Mouse (Mus musculus): ENCODE results near the gene Cd59a.
"Not testable (repeated sequence)": the region's sequence is repeated elsewhere in the genome, so short reads cannot be mapped to it uniquely, and the experiment has no call there.

Cd59a gene

DNA sequence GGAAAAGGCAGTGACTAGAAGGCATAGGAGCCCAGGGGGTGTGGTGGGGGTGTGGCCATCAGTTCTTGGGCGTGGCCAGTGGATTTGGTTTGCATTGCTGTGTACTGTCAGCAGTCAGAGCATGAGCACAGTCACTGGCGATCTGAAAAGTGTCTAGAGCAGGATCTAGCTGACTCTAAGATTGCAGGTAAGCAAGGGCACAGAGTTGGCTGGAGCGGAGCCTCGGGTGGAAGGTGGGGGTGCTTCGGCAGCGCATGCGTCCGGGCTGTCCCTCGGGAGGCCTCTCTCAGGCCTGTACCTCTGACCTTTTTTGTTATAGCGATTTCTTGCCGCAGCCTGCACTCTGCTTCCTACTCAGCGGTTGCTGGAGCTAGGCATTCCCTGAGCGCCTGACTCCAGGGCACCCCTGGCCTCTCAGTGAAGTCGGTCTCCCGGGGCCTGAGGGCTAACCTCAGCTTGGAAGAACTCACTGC is at the start of gene Cd59a:
TSS of gene Cd59a (plus strand) at position 61 of the 473 bp plus-strand sequence.
- peak; percentile 59 for DNase-seq (ENCODE audit: low read depth, low spot score)

DNA sequence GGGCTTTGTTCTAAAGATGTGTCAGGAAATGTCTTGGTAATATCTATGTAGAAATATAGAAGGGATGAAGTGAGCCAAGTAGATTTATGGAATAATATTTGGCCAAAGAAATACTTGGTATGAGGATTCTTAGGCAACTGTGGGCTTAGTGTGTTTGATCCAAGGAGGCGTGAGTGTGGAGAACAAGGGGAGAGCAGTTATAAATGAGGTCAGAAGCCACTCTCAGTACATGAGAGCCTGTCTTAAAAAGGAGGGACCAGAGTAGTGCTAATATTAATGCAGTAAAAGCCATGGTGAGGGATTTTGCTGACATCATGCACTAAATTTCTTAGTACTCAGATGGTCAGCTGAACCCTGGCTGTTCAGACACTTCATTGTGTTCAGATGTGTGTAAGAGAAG is 37.2 kb upstream of the Cd59a start:
- DNase-seq (ENCODE audit: low read depth, low spot score): no peak

DNA sequence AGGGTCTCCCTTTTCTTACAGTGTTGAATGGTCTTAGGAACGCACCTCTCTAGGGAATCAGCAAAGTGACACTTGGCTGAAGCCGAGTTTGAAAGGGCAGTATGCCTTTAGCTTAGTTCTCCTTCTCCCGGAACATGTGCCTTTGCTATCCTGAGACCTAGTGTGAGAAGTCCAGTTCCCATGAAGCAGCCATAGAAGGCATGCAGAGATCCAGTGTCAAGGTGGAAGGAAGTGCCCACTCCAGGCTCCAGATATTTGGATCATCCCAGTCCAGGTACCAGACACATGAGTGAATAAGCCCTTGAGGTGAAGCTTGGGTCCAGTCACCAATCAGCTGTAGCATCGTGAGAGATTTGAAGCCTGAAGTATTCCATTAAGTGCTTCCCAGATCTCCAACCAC is 36.6 kb upstream of the Cd59a start:
- no peak for DNase-seq (ENCODE audit: low read depth, low spot score)

DNA sequence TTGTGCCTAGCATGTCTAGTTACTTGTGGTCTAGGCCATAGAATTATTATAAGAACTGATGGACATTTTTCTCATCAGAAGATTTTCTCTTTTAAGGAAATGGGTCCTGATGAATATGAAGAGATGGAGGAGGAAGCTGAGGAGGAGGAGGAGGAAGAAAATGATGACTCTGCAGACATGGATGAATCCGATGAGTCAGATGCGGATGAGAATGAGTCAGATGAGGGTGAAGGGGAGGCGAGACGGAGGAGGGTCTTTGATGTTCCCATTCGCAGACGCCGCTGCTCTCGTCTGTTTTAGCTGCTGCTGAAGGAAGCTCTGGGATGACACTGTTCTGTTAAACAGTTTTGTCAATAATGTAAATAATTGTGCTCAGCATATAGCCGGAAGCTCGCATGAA is 35.8 kb upstream of the Cd59a start:
- DNase-seq (ENCODE audit: low read depth, low spot score): peak; percentile 76

DNA sequence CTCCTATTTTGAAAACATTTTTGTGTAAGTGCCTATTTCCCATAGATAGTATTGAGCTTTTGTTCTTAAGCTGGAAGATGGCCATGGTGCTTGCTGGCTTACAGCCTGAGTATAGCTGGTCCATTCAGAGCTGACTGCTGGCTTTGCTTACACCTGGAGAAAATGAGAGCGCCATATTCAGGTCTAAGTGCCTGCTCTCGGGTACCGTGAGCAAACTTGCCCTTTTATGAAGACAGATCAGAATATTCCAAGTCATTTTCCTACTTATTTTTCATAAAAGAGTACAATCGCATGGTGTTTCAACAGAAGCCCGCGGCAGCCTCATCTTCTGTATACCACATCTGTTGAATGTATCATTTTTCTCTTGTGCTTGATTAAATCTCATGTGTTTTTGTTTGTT is 34.6 kb upstream of the Cd59a start:
- DNase-seq (ENCODE audit: low read depth, low spot score): no peak

DNA sequence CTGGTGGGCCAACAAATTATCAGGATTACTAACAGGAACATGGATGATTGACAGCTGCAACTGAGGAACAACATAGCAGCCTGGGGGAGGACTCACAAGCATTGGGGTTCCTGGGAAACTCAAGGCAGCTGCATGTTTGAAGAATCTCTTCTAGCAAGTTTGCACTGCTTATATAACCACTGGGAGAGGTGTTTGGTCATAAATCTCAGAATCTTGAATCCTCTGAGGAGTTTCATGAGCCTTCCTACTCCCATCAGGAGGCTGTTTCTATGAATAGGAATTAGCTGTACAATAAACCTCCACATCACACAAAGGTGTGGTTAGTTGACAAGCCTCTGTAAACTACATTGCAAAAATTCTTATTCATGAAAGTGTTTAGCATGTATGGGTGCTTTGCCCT is 32.9 kb upstream of the Cd59a start:
- peak; percentile 49 for DNase-seq (ENCODE audit: low read depth, low spot score)

DNA sequence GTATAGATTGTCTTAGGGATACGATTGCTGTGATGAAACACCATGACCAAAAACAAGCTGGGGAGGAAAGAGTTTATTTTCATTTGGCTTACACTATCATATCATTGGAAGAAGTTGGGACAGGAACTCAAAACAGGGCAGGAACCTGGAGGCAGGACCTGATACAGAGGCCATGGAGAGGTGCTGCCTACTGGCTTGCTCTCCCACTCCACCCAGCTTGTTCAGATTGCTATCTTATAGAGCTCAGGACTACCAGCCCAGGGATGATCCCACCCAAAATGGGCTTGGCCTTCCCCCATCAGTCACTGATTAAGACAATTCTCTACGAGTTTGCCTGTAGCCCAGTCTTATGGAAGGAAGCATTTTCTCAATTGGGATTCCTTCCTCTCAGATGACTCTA is 31.4 kb upstream of the Cd59a start:
- no peak for DNase-seq (ENCODE audit: low read depth, low spot score)

- DNase-seq (ENCODE audit: low read depth, low spot score): not testable (repeated sequence)
Observed at GRCm38 (mm10) chr2:104065526-104065925, 30.1 kb upstream of the Cd59a start, which contains the start of gene Gm10912. TSS of gene Gm10912 (plus strand) at chr2:104065826.

- DNase-seq (ENCODE audit: low read depth, low spot score): not testable (repeated sequence)
Observed at GRCm38 (mm10) chr2:104068450-104068849, 27.2 kb upstream of the Cd59a start, which contains the start of gene Gm10799. TSS of gene Gm10799 (minus strand) at chr2:104068550.

DNA sequence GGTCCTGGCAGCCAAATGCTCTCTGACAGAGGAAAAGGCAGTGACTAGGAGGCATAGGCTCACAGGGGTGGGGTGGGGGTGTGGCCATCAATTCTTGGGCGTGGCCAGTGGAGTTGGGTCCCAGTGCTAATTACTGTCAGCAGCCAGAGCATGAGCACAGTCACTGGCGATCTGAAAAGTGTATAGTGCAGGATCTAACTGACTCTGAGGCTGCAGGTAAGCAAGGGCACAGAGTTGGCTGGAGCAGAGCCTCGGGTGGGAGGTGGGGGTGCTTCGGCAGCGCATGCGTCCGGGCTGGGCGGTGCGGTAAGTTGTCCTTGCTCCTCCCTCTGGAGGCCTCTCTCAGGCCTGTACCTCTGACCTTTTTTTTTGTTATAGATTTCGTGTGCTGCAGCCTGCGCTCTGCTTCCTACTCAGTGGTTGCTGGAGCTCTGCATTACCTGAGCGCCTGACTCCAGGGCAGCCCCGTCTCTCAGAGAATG is 25.9 kb upstream of the Cd59a start, which contains the start of gene Cd59b:
TSS of gene Cd59b (plus strand) at position 146 of the 482 bp plus-strand sequence.
- peak; percentile 62 for DNase-seq (ENCODE audit: low read depth, low spot score)

DNA sequence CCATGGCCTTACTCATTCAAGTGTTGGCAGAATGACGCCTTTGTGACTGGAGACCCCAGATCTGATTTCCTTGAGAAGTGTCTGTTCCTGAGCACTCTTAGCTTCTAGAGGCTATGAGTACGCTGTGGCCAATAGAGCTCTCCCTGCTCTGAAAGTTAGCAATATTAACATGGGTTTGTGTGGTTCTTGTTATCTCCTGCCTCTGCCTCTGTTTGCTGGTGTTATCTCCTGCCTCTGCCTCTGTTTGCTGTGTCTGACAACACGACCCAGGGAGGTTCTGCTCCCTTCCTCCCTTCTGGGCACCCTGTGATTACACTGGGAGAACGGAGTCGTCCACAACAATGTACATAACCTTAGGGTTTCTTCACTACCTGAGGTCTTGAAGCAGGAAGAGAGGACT is 17.3 kb upstream of the Cd59a start:
- not testable (repeated sequence) for DNase-seq (ENCODE audit: low read depth, low spot score)

GRCm38 (mm10) chr2:104081436-104082050 is 14.1 kb upstream of the Cd59a start:
- DNase-seq (ENCODE audit: low read depth, low spot score): not testable (repeated sequence)

GRCm38 (mm10) chr2:104082474-104082873 is 13.1 kb upstream of the Cd59a start:
- no peak for DNase-seq (ENCODE audit: low read depth, low spot score)

GRCm38 (mm10) chr2:104084027-104084426 is 11.6 kb upstream of the Cd59a start:
- not testable (repeated sequence) for DNase-seq (ENCODE audit: low read depth, low spot score)

DNA sequence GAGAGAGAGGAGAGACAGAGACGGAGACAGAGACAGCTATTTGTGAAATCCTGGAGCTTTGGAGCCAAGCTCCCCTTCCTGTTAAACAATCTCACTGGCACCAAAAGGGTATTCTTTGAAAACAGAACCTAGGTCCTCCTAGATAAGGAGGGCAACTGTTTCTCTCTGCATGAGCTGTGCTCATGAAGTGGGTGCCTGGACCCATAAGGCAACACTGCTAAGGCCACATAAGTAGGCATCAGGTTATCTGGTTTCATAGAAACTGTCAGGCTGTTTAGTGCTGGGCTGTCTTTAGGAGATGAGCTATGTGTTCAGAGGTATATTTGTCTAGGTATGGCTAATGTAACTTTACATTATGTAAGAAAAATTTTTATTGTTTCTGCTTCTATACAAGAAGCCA is 8.0 kb upstream of the Cd59a start:
- DNase-seq (ENCODE audit: low read depth, low spot score): not testable (repeated sequence)

DNA sequence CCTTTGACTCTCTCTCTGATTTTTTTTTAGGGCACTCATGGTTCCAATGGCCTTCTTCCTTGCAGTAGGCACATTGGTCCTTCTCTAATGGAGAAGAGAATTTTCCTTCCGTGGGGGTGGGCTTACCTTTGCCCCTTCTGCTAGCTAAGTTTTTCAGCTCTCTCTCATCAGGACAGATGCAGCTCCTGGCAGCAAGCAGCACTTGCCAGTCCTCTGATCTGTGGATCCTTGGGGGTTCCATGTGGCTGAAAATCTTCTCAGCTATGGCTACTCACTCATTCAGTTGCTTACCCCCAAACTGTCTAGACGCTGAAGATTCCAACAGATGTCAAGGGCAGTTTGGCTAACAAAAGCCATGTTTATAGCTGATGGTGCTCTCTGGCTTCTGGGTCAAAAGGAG is 2.3 kb upstream of the Cd59a start:
- no peak for DNase-seq (ENCODE audit: low read depth, low spot score)

- no peak for DNase-seq (ENCODE audit: low read depth, low spot score)
Observed at GRCm38 (mm10) chr2:104096256-104096655, 655 bp downstream of the Cd59a start.

GRCm38 (mm10) chr2:104096796-104097195 is 1.2 kb downstream of the Cd59a start:
- not testable (repeated sequence) for DNase-seq (ENCODE audit: low read depth, low spot score)

DNA sequence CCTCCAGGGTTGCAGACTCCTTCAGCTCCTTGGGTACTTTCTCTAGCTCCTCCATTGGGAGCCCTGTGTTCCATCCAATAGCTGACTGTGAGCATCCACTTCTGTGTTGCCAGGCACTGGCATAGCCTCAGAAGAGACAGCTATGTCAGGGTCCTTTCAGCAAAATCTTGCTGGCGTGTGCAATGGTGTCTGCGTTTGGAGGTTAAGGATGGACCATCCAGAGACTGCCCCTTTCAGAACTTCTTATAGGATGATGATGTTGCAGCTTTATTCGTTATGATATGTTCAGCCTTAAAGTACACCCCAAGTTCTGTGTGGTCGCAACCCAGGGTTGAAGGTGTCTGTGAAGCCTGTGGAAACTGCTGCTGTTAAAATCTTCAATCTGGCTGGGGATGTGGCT is 1.8 kb downstream of the Cd59a start:
- DNase-seq (ENCODE audit: low read depth, low spot score): not testable (repeated sequence)

DNA sequence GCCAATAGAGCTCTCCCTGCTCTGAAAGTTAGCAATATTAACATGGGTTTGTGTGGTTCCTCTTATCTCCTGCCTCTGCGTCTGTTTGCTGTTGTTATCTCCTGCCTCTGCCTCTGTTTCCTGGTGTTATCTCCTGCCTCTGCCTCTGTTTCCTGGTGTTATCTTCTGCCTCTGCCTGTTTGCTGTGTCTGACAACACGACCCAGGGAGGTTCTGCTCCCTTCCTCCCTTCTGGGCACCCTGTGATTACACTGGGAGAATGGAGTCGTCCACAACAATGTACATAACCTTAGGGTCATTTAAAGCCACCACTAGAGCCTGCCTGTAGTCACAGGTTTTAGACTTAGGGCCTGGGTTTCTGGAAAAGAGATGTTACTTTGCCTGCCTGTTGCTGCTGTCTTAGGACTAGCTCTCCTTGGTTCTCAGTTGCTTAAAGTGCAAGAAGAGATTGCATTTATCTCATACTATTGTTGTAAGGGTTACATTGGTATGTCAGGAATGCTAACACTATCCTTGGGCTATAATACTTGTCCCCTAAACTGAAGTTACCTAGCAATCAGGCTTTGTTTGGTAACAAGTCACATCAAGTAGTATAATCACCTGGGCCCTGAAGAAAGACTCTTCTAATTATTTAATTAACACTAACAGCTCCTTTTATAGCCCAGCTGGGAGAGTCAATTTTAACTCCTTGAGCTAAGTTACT is 3.1 kb downstream of the Cd59a start:
- DNase-seq (ENCODE audit: low read depth, low spot score): no peak

DNA sequence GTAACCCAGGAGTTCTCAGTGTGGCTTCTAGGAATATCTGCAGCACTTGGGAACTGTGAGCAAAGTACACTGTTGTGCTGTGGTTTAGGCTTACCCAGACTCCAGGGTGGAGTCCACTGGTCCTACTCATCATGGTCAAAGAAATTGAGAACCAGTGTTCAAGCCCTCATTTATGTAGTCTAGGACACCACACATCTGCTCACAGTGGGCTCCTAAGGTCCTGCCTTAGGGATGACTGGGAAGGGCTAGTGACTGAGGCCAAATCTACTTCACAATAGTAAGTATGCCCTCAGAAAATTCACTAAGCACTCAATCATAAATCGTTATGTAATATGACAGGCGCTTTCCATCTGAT is 3.6 kb downstream of the Cd59a start:
- DNase-seq (ENCODE audit: low read depth, low spot score): no peak

DNA sequence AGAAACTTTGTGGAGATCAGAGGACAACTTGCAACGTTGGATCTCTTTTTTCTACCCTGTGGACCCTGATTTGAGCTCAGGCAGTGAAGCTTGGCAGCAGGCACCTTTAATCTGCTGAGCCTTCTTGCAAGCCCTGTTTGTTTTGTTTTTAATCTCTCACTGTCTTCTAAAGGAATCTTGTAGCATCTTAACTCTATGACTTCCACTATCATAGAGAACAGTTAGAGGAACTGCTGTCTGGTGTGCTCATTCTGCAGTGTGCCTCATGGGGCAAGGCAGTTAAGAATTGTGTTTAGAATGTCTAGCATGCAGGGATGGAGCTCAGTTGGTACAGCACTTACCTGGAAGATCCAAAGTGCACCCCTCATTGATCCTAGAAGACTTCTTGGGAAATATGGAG is 4.3 kb downstream of the Cd59a start:
- DNase-seq (ENCODE audit: low read depth, low spot score): no peak

- no peak for DNase-seq (ENCODE audit: low read depth, low spot score)
Observed at GRCm38 (mm10) chr2:104104800-104105199, 9.2 kb downstream of the Cd59a start.

All from brain, adult 2 months (tissue).